Mouse (Mus musculus): ENCODE results near the gene Pde4d.

DNA sequence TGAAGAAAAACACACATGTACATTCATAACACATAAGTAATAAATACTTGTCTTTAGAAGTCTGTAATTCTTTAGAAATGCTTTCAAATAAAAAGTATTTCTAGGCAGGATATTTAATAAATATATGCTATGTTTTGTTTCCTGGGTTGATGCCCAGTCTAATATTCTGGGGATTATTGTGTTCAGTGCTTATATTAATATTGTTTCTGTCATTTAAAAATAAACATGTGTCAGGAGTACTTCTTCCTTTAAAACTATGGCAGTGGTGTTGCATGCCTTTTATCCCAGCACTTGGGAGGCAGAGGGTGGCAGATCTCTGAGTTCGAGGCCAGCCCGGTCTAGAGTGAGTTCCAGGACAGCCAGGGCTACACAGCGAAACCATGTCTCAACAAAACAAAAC is 485.1 kb downstream of the Pde4d start:
- TF ChIP-seq CTCF (IDR thresholded peaks at IDR 0.05; ENCODE audit: low read depth) = no peak
- no peak for TF ChIP-seq EP300 (optimal IDR thresholded peaks at IDR 0.05)

Measured in stomach, postnatal 0 days (tissue).